Mouse (Mus musculus) splenic B cell, adult 2 months (primary cell): ENCODE data around the gene Acsl3.

ENCODE experiments used
- DNase-seq: peaks from one replicate; pipeline ENCODE4 v3.0.0-alpha.2; 2011; ENCODE audit warnings: low read depth, low spot score
- H3K27me3 ChIP-seq: 2 replicates; pipeline ENCODE4 v1.6.1; 2012; ENCODE audit warnings: mild to moderate bottlenecking, low read length, moderate library complexity, mixed read lengths; ENCODE audit not compliant: control insufficient read depth, poor library complexity, insufficient read depth, severe bottlenecking
- H3K36me3 ChIP-seq: 2 replicates; pipeline ENCODE4 v1.6.1; 2012; ENCODE audit warnings: mild to moderate bottlenecking, low read length, moderate library complexity, mixed read lengths; ENCODE audit not compliant: control insufficient read depth, poor library complexity, insufficient read depth, severe bottlenecking

The Acsl3 gene

DNA sequence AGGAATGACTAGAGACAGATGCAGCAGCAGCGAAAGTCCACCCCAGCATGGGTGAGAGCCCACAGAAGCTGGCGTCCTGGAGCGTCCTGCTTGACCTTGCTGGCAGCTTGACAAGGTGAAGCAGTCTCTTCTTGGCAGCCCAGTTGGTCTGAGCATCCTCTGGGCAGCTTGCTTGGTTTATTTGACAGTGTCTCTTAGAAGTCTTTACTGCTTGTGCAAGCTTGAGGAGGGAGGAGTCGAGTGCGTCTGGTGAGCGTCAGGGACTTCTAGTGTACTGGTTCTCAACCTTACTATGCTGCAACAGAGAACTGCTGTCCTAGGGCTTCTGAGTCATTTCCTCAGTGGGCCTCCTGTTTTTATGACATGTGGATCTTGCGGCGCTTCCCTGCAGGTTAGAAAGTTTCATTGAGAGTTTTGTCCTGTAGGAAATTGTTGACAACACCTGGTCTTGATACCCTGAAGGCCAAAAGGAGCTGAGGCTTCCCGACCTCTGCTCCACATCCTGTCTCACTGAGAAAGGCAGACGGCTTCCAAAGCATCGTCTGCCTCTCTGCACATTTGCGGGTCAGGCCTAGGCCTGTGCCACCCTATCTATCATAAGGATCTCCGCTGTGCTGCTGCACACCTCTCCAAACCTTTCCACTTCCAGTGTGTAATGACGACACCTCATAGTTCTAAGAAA lies 44.8 kb downstream of the Acsl3 start:
- Histone ChIP-seq H3K27me3 (no peaks in the 10 kb centered on the region), H3K36me3 (0 out of 2 replicates have a peak, but pooled peaks cover 2% of the 10 kb centered on the region)
- DNase-seq: no peak

DNA sequence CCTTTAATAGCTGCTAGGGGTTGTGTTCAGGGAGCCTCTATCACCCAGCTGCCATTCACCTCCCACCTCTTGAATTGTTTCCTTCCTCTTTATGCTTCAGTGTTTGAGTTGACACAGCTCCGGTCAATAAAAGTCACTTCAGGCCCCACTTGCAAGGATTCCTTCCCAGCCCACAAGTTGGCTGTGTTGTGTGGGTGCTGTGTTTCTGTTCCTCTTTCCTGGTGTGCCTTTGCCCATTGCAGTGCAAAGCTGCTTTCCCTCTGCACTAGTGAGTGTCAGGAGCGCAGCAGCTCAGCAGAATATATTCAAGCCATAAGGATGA lies 45.3 kb downstream of the Acsl3 start:
- Histone ChIP-seq H3K27me3 (no peaks in the 10 kb centered on the region), H3K36me3 (0 out of 2 replicates have a peak, but pooled peaks cover 2% of the 10 kb centered on the region)
- peak; percentile 63 for DNase-seq

DNA sequence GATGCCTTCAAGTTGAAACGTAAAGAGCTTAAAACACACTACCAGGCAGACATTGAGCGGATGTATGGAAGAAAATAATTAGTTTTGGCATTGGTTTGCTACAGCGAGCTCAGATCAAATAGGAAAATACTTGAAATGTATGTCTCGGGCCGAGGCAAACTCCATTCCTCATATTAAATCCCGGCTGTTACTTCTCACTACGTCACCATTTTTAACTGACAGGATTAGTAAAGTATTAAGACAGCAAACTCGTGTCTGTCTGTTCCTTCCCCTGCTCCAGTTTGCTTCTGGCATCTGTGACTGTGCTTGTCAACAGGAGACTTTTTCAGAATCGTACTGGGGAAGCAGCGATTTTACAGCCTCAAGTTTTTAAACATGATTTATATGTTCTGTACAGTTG lies 48.7 kb downstream of the Acsl3 start:
- Histone ChIP-seq H3K36me3 (no peaks in the 10 kb centered on the region), H3K27me3 (no peaks in the 10 kb centered on the region)
- no peak for DNase-seq

DNA sequence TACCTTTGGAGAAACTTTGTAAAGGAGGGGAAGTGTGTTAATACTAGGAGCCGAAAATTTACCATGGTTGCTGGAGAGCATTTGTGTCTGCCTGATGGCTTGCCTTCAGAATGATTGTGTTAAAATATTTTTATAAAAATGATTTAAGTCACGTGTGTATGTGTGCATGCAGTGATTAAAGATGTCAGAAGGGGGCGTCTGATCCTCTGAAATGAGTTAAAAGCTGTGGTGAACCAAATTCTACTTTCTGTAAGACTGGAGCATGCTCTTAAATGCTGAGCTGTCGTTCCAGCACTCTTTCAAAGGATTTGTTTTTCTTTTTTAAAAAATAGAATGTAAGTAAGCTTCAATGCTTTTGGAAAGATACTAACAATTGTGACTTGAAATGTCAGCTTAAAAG lies 49.7 kb downstream of the Acsl3 start:
- Histone ChIP-seq H3K36me3 (no peaks in the 10 kb centered on the region), H3K27me3 (no peaks in the 10 kb centered on the region)
- DNase-seq: peak; percentile 41

DNA sequence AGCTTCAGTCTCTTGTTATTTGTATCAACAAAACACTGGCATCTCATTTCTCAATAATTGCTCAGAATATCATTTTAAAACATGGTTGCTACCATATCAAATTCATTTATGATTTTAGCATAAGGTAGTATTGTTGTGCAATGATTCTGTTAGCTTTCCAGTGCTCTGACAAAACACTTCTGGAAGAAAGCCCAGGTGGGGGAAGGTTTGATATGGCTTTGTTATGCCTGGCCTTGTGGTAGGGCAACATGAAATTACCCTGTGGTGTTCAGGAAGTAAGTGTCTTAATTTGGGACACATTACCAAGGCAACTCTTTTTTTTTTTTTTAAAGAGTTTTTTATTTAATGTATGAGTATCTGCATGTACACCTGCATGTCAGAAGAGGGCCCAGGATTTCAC lies 52.4 kb downstream of the Acsl3 start:
- Histone ChIP-seq H3K27me3 (no peaks in the 10 kb centered on the region), H3K36me3 (no peaks in the 10 kb centered on the region)
- DNase-seq: no peak

DNA sequence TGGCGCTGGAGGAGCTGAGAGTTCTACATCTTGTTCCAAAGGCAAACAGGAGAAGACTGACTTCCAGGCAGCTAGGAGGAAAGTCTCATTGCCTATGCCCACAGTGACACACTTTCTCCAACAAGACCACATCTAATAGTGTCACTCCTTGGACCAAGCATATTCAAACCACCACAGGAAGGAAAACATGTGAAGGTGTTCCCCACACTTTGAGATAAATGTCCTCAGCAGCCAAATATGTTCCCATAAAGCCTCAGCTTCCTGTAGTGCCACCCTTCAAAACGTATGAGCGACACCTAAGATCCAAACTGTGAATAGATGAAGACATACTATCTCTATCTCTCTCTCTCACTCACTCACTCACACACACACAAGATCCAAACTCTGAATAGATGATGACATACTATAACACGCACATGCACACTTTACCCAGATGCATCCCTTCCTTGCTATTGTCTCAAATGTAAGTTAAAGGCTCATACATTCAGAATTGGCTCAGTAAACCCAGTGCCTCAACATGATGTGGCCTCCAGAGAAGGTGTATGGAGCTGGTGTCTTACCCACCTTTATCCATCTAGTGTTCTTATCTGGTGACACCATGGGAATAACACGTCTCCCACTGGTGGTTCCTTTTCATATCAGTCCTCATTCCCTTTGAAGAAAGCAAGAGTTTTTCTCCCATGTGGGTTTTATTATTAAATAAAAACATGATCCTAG lies 53.1 kb downstream of the Acsl3 start:
- Histone ChIP-seq H3K36me3 (no peaks in the 10 kb centered on the region), H3K27me3 (no peaks in the 10 kb centered on the region)
- no peak for DNase-seq

DNA sequence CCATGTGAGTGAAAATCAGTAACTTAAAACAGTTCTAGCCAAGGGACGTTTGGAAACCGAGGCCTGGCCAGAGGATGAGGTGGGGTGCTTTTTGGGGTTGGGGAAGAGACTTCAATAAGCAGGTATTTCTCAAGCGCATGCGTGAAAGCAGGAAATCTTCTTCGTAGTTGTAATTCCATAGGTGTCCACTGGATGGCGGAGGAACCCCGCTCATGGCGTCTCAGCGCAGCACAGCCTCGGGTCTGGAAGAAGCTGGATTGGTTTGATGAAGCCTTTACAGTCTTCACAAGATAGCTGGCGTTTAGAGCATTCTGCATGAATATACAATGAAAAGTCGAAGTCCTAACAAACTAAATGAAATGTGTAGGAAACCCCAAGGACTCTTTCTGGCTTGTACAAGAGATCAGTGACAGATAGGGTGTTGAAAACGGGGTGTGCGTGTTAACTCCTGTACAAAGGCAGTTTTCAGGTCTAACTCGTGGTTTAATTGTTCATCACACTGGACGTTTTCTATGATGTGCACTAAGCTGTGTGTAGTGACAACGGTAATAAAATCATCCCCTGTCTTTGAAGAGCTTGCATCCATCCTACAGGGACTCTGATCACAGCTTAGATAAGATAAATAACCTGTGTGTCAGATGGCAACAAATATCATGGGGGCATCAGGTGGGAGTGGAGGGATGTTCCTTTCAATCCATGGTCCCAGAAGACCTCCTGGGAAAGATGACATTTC lies 67.0 kb downstream of the Acsl3 start:
- no peaks in the 10 kb centered on the region for H3K36me3 ChIP-seq
- H3K27me3 ChIP-seq: no peaks in the 10 kb centered on the region
- peak; percentile 87 for DNase-seq

DNA sequence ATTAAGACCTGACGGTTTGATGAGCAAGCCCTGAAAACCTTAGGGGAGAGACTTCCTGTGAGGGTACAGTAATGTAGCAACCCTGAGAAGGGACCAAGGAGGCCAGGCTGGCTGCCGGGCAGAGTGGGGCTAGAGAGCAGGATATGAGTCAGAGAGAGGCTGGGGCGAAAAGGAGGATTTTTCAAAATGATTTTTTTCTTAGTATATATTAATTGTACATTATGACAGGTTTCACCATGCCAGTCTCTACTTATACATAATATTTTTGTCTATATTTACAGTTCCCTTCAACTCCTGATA lies 67.5 kb downstream of the Acsl3 start:
- Histone ChIP-seq H3K36me3 (no peaks in the 10 kb centered on the region), H3K27me3 (no peaks in the 10 kb centered on the region)
- no peak for DNase-seq

DNA sequence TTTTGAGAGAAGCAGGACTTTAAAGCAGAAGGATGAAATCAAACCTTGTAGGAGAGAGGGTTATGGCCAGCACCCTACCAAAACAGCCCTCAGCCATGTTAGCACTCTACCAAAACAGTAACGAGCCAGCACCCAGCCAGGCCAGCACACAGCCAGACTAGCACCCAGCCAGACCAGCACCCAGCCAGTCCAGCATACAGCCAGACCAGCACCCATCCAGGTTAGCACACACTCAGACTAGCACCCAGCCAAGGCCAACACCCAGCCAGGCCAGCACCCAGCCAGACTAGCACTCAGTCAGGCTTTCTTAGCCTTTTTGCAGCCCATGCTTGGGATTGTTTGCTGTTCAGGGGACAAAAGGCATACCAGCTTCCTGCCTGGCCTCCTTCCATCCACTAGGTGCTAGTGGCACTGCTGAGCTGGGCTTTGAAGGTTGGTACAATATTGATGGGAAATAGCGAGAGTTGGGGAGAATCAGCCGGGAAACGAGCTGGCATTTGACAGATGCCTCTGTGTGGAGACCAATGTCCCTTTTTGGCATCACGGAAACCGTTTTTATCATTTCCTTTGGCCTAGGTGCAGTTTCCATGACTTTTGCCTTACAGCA lies 68.1 kb downstream of the Acsl3 start:
- no peak for DNase-seq
- no peaks in the 10 kb centered on the region for H3K27me3 ChIP-seq
- H3K36me3 ChIP-seq: no peaks in the 10 kb centered on the region

DNA sequence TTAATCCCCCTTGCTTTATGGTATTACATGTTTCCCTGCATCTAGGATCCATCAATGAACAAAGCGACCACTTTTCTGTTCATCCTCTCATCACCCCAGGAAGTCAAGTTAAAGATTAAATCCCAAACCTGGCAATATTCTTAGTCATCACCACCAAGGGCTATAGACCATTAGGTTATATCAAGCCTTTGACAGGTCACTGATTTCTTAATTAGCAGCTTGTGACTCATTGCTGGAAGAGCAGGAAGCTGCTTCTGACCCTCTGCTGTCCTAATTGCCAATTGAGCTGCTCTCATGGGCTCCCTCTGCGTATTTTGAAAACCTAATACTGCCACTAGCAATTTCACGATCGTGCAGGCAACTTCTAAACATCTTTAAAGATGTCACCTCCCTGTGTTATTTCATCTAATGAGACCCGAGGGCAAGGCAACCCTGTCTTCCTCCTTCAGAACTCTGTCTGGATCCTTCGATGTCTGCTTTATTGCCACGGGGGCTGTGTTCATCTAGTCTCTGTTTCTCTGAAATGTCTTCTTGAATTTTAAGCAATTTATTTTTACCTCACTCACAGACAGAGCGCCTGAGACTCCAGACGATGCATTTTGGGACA lies 72.6 kb downstream of the Acsl3 start:
- H3K36me3 ChIP-seq: no peaks in the 10 kb centered on the region
- H3K27me3 ChIP-seq: no peaks in the 10 kb centered on the region
- no peak for DNase-seq

DNA sequence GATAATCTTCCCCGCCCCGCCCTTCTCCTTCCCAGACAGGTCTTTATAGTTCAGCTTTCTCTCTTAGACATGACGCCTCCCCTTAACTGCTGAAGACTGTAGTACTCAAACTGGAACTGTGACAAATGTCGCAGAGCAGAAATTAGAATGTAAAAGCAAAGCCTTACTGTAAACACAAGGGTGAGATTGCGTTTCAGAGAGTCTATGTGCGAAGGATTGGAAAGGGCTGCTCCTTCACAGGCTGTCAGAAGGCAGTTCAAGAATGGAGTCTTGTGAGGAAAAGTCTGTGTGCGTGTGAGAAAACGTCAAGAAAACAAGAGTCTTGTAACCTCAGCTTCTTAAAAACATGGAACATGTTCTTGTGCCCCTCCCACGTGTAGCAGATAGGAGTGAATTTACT lies 74.7 kb downstream of the Acsl3 start:
- no peaks in the 10 kb centered on the region for H3K36me3 ChIP-seq
- no peaks in the 10 kb centered on the region for H3K27me3 ChIP-seq
- DNase-seq: no peak

DNA sequence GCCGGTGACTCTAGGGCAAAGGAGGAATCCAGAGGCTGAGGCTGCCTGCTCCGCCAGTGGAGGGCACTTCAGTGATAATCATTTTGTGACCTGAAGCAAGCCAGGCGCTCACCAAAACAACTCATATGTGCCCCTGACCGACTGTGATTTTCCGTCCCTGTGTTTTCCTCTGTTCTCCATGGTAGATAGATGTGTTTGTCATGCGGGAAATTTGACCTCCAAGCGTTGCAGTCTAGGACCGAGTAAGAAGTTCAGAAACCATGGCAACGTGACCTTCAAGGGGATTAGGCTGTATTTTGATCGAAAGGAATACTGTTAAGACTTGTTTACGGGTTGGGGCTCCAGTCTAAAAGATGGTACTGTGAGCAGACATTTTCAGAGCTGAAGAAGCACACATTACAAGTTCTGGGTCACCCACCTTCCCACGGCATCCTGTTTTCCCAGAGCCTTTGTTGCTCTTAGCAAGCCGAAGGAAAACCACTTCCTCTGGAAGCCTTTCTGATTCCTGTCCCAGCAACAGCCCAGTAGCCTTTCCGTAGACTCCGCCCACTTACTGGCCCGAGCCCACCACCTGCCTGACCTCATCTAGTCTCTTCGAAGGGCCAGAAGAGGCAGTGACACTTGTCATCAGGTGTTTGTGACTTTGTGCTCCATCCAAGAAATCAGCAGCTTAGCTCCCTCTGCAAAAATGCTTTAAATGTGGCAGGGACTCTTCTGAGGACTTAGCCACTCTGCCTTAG lies 76.8 kb downstream of the Acsl3 start:
- H3K27me3 ChIP-seq: no peaks in the 10 kb centered on the region
- no peaks in the 10 kb centered on the region for H3K36me3 ChIP-seq
- no peak for DNase-seq

DNA sequence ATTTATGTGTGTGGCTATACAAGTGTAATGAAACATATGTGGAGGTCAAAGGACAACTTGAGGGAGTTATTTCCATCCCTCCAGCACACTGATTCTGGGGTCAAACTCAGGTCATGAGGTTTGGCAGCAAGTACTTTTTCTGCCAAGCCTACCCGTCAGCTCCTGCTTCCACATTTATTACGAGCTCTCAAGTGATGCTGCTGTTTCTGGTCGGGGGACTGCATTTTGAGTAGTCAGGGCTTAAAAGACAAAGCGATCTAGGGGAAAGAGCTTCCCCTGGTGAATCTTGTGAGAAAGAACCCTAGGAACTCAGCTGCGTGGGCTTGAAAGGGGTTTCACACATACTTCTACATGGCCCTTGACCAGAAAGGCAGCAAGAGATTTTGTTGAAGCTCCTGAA lies 80.0 kb downstream of the Acsl3 start:
- DNase-seq: no peak
- Histone ChIP-seq H3K27me3 (no peaks in the 10 kb centered on the region), H3K36me3 (no peaks in the 10 kb centered on the region)

DNA sequence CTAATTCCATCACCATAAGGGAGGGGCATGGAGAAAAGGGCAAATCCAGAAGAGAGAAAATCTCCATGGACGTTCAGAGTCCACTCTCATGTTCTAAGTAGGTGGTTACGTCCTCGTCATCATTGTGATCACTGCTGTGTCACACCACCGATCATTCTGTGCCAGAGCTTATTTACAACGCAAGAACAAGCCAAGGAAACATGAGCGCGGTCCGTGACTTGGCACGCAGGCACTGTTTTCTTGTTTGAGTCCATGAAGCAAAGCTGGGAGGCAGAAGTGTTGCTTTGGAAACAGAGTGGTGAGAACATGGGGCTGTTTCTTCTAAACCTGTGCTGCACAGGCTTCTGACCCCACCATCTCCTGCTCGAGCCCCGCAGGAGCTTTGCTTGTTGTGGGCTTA lies 83.1 kb downstream of the Acsl3 start:
- H3K36me3 ChIP-seq: no peaks in the 10 kb centered on the region
- H3K27me3 ChIP-seq: no peaks in the 10 kb centered on the region
- DNase-seq: no peak
